Mouse (Mus musculus): ENCODE data around the gene Elk3.

The Elk3 gene

GRCm38 (mm10) chr10:93293621-93294020 lies 17.3 kb downstream of the Elk3 start:
- DNase-seq (ENCODE audit: low spot score), result no peak

GRCm38 (mm10) chr10:93291843-93292242 lies 19.1 kb downstream of the Elk3 start:
- peak; percentile 92 for DNase-seq (ENCODE audit: low spot score)

GRCm38 (mm10) chr10:93291352-93291751 lies 19.6 kb downstream of the Elk3 start:
- DNase-seq (ENCODE audit: low spot score), result peak; percentile 75

- DNase-seq (ENCODE audit: low spot score), result no peak
Measured at GRCm38 (mm10) chr10:93289404-93289803, 21.5 kb downstream of the Elk3 start.

- no peak for DNase-seq (ENCODE audit: low spot score)
Measured at GRCm38 (mm10) chr10:93288336-93288735, 22.6 kb downstream of the Elk3 start.

- DNase-seq (ENCODE audit: low spot score), result no peak
Measured at GRCm38 (mm10) chr10:93287551-93288145, 23.3 kb downstream of the Elk3 start.

- DNase-seq (ENCODE audit: low spot score), result no peak
Measured at GRCm38 (mm10) chr10:93285489-93285888, 25.4 kb downstream of the Elk3 start.

- no peak for DNase-seq (ENCODE audit: low spot score)
Measured at GRCm38 (mm10) chr10:93283258-93283657, 27.7 kb downstream of the Elk3 start.

GRCm38 (mm10) chr10:93282526-93282964 lies 28.4 kb downstream of the Elk3 start:
- DNase-seq (ENCODE audit: low spot score), result no peak

- DNase-seq (ENCODE audit: low spot score), result no peak
Measured at GRCm38 (mm10) chr10:93281092-93281491, 29.8 kb downstream of the Elk3 start.

GRCm38 (mm10) chr10:93280586-93280985 lies 30.3 kb downstream of the Elk3 start:
- no peak for DNase-seq (ENCODE audit: low spot score)

GRCm38 (mm10) chr10:93279062-93279461 lies 31.9 kb downstream of the Elk3 start:
- DNase-seq (ENCODE audit: low spot score), result no peak

GRCm38 (mm10) chr10:93278361-93278760 lies 32.6 kb downstream of the Elk3 start:
- no peak for DNase-seq (ENCODE audit: low spot score)

GRCm38 (mm10) chr10:93276857-93277256 lies 34.1 kb downstream of the Elk3 start:
- DNase-seq (ENCODE audit: low spot score), result no peak

GRCm38 (mm10) chr10:93276349-93276763 lies 34.6 kb downstream of the Elk3 start:
- peak; percentile 55 for DNase-seq (ENCODE audit: low spot score)

- DNase-seq (ENCODE audit: low spot score), result peak; percentile 47
Measured at GRCm38 (mm10) chr10:93275212-93276136, 35.5 kb downstream of the Elk3 start.

GRCm38 (mm10) chr10:93274277-93274696 lies 36.6 kb downstream of the Elk3 start:
- DNase-seq (ENCODE audit: low spot score), result no peak

GRCm38 (mm10) chr10:93272986-93273982 lies 37.7 kb downstream of the Elk3 start:
- no peak for DNase-seq (ENCODE audit: low spot score)

- no peak for DNase-seq (ENCODE audit: low spot score)
Measured at GRCm38 (mm10) chr10:93271831-93272230, 39.1 kb downstream of the Elk3 start.

GRCm38 (mm10) chr10:93270889-93271460 lies 40.0 kb downstream of the Elk3 start:
- DNase-seq (ENCODE audit: low spot score), result no peak

GRCm38 (mm10) chr10:93269744-93270143 lies 41.2 kb downstream of the Elk3 start:
- no peak for DNase-seq (ENCODE audit: low spot score)

- DNase-seq (ENCODE audit: low spot score), result no peak
Measured at GRCm38 (mm10) chr10:93268339-93268738, 42.6 kb downstream of the Elk3 start.
